In the genomic region with DNA sequence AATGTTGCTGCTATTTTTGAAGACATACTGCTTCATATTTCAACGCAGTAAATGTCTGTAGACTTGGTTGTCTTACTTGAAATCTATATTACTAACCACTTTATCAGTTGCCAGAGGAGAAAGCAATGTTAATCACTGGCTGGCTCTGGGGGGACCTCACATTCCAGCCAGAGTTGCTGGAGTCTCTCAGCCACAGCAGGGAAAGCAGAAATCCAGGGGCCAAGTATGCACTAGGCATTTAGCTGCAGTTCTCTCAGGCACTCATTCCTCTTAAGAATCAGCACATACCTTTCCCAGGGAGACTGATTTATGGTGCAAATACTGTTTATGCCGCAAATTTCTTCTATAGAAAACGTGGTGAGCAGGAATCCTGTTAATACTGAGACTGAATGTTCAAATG, we compare ENCODE assay signal across 10 mouse cellular contexts.
A peak's percentile ranks its signal among the peaks of the same experiment; 100 is the strongest.
DNase-seq lines count a peak whose midpoint lies in the region; ATAC-seq and TF ChIP-seq lines count a peak whose summit lies in the region.
"Had no signal": no experiment of that assay in that cellular context is flagged by ENCODE, and none has a peak within 500 bp of the region (broad histone marks: within the 10 kb centered on the region; RNA-seq: fewer than 3 reads in every experiment).

No protein-coding gene starts in this region.

- 39% methylated on average over 3 of the region's 3 CpGs for WGBS in kidney, adult 2 months
- 62% methylated on average over 3 of the region's 3 CpGs for WGBS in embryonic facial prominence, embryonic 10.5 days
- 39% methylated on average over 3 of the region's 3 CpGs for WGBS in limb, embryonic 13.5 days

- TF ChIP-seq CTCF in kidney, adult 2 months (conservative IDR thresholded peaks at IDR 0.05; ENCODE audit: insufficient read depth, insufficient read length, low read depth, low read length) = no peak
- no peak for TF ChIP-seq CTCF in left cerebral cortex, adult 2 months (IDR thresholded peaks at IDR 0.05)

- no peak overlapping the region for H3K27ac ChIP-seq in kidney, adult 2 months (ENCODE audit: insufficient read depth, low read depth, low read length)
- H3K27ac ChIP-seq in embryonic facial prominence, embryonic 10.5 days (replicated peaks) = no peak overlapping the region; the same call in 1 of the 2 replicates
- no peak overlapping the region for H3K27ac ChIP-seq in limb, embryonic 13.5 days
- no peak overlapping the region for H3K27ac ChIP-seq in left cerebral cortex, adult 2 months

- no peak for TF ChIP-seq POLR2A in kidney, adult 2 months (IDR thresholded peaks at IDR 0.05; ENCODE audit: low read depth, low read length)

- H3K27me3 ChIP-seq in kidney, adult 2 months (replicated peaks; ENCODE audit: control insufficient read depth, insufficient read depth, low read length) = no peaks in the 10 kb centered on the region
- H3K27me3 ChIP-seq in embryonic facial prominence, embryonic 10.5 days (replicated peaks; ENCODE audit: low read depth, poor library complexity, severe bottlenecking) = no peaks in the 10 kb centered on the region
- no peaks in the 10 kb centered on the region for H3K27me3 ChIP-seq in limb, embryonic 13.5 days
- H3K27me3 ChIP-seq: megakaryocyte, embryonic 14.5 days had no signal

- no peaks in the 10 kb centered on the region for H3K9me3 ChIP-seq in embryonic facial prominence, embryonic 10.5 days
- H3K9me3 ChIP-seq in limb, embryonic 13.5 days = no peaks in the 10 kb centered on the region
- H3K9me3 ChIP-seq: megakaryocyte, embryonic 14.5 days had no signal

- no peak overlapping the region for H3K4me3 ChIP-seq in kidney, adult 2 months (ENCODE audit: insufficient read depth, low read depth, low read length)
- H3K4me3 ChIP-seq in embryonic facial prominence, embryonic 10.5 days = no peak overlapping the region
- H3K4me3 ChIP-seq in limb, embryonic 13.5 days = no peak overlapping the region
- H3K4me3 ChIP-seq in left cerebral cortex, adult 2 months = no peak overlapping the region
- H3K4me3 ChIP-seq: megakaryocyte, embryonic 14.5 days had no signal

- DNase-seq in adrenal gland, adult 2 months = peak; percentile 1
- DNase-seq in adrenal gland, adult (ENCODE audit: inconsistent age in 2 of 2, low spot score in 1 of 2) = no peak
- DNase-seq in kidney, adult 2 months = peak; percentile 4
- no peak for DNase-seq in kidney, postnatal 25 days
- peak; percentile 9 for DNase-seq in embryonic facial prominence, embryonic 10.5 days (ENCODE audit: low spot score)
- no peak for DNase-seq in right cerebral cortex, adult 18-20 months
- DNase-seq in left cerebral cortex, adult 2 months (ENCODE audit: extremely low spot score in 1 of 2, low spot score in 2 of 2) = no peak
- DNase-seq: cerebellum, adult 11-12 months had no signal

- no peaks in the 10 kb centered on the region for H3K4me1 ChIP-seq in kidney, adult 2 months (ENCODE audit: control insufficient read depth, insufficient read depth, low read length)
- H3K4me1 ChIP-seq in embryonic facial prominence, embryonic 10.5 days = peaks cover 3% of the 10 kb centered on the region
- peaks cover 31% of the 10 kb centered on the region for H3K4me1 ChIP-seq in limb, embryonic 13.5 days
- H3K4me1 ChIP-seq: megakaryocyte, embryonic 14.5 days had no signal

- H3K9ac ChIP-seq in limb, embryonic 13.5 days = no peak overlapping the region

- no peaks in the 10 kb centered on the region for H3K36me3 ChIP-seq in kidney, adult 2 months (ENCODE audit: control insufficient read depth, insufficient read depth, low read length)
- H3K36me3 ChIP-seq in embryonic facial prominence, embryonic 10.5 days (replicated peaks) = no peaks in the 10 kb centered on the region
- H3K36me3 ChIP-seq in limb, embryonic 13.5 days = no peaks in the 10 kb centered on the region

- ATAC-seq in limb, embryonic 13.5 days (ENCODE audit: low FRiP score, low read depth) = peak; percentile 70; the same call in 1 of the 2 replicates

- no peak overlapping the region for H3K4me2 ChIP-seq in limb, embryonic 13.5 days (replicated peaks)

- intact Hi-C loops in left cerebral cortex, adult 2 months (cut with DNase I) = no loop called here

Comparison
In these comparisons a context has a peak if more than half of its experiments do, and no peak if none do; other contexts are left out.
1. DNase-seq: peak in adrenal gland, adult 2 months (single experiment), kidney, adult 2 months (single experiment) and embryonic facial prominence, embryonic 10.5 days (single experiment); none in adrenal gland, adult (0 of 2), kidney, postnatal 25 days (0 of 2), right cerebral cortex, adult 18-20 months (single experiment) and left cerebral cortex, adult 2 months (0 of 2).